Mouse (Mus musculus) embryo, embryonic 11.5 days (tissue): ENCODE measurements at regions not wholly inside any gene's neighbourhood (a gene's known extent, or its start where the extent isn't known, plus 50 kb on each side); places are given as distances from the start of the nearest gene placed in this dataset.

Experiments used
- DNase-seq: peaks from one replicate; pipeline ENCODE4 v3.0.0-alpha.2; 2012; ENCODE audit warnings: low read depth, low spot score

DNA sequence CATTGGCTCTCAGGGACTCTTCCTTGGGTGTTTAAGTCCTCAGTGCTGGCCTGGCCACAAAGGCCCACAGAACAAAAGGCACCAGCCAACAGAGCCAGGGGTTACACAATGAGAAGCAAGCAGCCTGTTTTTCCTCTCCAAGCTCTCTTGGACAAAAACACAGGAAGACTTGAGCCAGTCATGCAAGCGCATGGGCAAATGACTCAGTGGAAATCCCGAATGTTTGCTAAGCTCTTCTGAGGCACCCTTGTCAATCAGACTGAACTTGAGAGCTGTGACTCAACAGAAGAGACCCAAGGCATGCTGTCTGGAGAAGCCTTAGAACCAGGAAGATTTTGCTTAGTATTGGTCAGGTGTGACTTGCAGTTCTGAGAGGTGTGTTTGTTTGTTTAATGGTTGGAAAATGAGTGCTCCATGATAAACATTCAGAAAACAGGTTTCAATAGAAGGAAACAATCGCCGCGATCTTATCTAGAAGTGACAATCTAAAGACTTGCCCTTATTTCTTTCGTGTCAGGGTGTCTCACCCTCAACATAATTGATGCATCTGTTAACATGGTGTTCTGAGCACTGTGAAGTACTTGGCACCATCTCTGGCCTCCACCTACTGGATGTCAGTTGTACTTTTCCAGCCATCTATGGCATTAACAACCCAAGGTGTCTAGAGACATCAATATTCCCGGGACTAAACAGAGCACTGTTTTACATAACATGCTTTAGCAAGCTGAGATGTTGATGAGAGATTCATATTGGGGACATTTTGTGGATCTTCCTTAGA is 124.0 kb upstream of the Tmc1 start:
- DNase-seq = no peak

DNA sequence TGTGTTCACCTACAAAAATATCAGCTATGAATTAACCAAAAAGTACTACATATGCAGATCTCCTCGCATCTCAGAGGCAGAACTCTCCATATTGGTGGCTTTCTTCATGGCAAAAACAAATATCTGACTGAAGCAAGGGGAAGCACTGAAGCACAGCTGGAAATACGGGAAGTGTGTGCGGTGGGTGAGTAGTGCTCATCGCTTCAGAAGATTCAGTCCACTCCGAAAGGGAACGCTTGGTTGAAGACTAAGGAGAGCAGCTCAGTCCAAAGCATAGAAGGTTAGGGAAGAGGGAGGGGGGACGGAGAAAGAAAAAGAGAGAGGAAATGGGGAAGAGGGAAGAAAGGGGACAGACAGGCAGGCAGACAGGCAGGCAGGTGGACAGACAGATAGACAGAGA is 114.4 kb upstream of the Tmc1 start:
- DNase-seq = no peak

DNA sequence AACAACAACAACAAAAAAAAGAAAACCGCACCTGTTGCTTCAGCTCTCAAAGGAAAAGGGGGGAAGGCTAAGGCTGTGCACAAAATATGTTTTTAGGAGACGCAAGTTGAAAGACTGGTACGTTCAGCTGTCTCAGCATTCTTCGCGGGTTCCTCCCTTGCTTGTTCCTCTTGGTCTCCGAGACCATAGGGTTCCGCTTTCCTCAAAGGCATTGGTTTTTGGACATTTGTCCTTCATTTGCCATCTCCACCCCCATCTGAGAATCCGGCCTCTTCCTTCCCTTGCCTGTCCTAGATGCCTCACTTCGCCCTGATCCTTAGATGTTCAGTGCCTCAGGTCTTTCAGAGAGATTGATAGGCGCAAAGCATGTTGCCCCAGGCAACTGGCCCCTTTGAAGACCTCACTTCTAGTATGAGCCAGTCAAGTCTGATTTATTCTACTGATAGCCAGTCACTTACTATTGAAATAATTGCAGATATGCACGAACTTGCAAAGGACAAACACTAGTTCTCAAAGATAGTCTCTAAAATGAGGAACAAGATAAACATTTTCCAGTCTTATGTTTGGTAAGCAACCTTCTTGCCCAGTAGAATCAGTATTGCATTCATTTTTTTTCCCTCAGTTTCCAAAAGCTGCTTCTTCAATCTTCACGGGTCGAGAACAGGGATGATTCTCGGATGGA is 112.6 kb upstream of the Tmc1 start:
- no peak for DNase-seq

DNA sequence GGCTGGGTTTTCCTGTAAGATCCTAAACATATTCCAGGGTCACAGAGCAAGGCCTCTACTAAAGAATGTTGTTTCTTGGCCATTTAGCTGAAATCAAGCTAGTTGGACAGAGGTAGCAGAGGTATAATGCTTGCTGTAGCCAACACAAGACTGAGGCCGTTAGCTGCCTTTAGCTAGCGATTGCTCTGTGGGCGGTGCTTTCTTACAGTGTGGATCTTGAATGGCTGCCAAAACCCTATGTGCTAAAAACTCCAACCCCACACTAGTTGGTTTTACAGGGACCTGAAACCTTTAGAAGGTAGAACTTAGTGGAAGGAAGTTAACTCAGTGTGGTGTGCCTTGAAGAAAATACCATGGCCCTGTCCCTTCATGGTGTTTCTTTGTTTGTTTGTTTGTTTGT is 110.9 kb upstream of the Tmc1 start:
- DNase-seq = no peak

DNA sequence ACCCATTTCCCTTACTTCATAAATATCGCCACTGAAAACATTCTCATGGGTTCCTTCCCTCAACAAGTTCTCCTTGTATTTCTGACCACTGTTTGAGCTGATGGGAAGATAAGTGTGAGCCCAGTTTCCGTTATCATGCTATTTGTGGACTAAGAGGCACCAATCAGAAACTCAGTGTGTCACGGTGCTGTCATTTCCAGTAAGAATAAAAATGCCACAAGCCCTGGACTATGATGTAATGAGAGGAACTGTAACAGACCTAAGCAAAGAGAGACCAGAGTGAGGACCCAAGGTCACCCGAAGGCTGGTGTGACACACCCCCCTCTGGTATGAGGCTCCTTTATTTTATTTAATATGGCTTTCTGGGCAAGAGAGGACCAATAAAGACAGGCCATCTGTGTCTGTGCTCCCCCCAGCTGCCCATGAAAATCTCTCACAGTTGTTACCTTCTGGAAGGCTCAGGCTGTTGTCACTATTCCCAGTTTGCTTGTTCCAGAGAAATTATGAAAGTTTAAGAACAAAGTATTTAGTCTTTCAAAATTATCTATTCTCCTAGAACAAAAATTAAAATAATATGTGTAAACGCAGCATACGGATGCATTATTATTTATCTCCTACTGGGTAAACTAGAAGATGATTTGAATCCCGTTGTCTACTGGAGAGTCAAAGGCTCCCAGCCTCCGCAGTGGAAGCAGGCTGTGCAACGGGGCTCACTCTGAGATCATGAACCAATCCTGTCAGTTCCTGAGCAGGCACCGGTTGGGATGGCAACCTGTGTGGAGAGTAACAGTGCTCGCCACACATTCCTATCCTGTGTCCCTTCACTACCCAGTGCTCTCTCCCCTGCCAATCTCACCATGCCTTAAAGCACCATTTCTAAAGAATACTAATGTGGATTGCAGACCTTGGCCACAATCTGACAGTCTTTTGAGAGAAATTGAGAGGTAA is 99.9 kb upstream of the Tmc1 start:
- DNase-seq = no peak

DNA sequence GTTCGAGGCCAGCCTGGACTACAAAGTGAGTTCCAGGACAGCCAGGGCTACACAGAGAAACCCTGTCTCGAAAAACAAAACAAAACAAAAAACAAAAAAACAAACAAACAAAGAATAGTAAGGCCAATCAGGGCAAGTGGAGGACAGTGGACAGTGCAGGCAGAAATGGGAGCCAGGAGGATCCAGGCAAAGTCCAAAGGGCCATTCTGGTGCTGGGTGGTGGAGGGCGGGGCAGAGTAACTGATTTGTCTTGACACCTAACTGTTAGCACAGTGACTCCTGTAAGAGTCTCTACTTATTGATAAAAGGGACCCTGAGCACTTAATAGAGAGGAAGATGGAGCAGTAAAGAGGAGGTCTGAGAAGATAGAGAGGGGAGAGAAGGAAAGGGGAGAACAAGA is 98.8 kb upstream of the Tmc1 start:
- no peak for DNase-seq

DNA sequence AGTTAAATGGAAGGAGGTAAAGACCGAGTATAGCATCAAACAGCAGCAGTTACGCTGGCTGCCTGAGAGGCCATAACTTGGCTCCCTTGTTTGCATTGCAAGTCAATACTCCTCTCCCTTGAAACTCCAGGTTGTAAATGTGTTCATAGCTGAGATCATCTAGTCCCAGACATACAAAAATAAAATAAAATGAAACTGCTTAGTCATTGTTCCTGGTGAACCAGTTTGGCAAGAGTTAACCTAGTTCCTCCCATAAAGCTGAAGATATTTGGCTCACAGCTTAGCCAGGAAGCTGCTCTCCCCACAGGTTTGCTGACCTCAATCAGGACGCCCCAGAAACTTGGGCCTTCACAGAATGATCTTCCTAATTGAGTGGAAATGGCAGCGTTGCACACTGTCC is 97.9 kb upstream of the Tmc1 start:
- DNase-seq = no peak

DNA sequence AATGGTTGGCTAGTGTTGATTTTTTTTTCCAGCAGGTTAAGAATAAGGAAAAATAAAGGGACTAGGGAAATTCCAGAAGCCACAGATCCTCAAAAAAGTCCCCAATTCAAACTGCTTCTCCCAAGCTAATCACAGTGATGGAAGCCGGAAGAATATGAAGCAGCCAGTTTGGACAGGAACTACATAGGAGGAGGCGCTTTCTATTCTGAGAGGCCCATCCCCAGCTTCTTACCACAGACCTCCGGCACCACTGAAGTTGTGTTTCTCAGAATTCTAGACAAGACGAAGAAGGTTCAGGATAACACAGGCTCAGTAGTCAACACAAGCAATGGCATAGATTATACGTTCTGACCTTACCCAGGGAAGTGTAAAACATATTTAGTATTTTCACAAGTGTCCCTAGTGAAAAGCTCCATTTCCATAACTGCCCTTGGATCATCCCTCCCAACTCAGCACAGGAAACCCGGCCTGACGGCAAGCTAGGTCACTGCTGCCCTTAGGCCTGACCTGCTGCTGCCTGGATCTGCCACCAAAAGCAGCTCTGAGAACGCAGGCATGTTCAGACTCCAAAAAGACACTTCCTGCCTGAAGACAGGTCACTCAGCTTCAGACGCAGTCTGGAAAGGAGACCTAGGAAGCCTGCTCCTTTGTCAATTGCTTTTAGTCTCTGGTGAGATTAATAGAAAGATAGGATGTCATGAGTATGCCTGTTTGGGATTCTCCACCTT is 97.2 kb upstream of the Tmc1 start:
- DNase-seq = no peak

DNA sequence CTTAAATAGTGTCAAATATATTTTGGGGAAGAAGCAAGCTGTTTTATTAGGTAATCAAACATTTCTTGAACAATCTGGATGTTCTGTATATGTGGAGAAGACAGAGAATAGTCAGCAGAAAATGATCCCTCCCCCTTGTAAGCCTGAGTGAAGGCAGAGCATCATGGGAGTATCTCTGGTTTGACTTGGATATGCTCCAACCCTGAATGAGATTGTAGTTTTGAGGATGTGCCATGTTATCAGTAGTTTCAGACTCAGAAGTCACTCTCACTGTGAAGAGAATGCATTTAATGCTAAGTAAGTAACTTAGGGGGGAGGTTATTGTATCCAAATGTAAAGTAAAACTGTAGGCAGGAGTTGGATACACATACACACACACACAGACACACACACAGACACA is 95.3 kb upstream of the Tmc1 start:
- DNase-seq = no peak

DNA sequence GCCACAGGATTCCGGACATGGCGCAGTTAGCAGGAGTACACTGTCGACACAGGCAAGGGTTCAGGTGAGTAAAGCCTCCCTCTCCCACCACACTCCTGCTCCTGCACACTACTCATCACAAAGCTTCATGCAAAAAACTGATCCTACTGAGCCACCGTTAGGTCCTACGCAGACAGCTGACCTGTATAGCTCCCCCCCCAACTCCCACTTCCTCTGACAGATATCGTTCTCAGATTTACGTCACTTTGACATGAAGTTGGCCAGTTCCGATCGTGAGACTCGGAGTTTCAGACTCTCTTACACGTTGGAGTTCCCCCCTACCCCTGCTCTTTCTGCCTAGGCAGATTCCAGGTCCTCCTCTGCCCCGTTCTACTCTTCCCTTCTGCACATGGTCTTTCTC is 91.6 kb upstream of the Tmc1 start:
- no peak for DNase-seq

DNA sequence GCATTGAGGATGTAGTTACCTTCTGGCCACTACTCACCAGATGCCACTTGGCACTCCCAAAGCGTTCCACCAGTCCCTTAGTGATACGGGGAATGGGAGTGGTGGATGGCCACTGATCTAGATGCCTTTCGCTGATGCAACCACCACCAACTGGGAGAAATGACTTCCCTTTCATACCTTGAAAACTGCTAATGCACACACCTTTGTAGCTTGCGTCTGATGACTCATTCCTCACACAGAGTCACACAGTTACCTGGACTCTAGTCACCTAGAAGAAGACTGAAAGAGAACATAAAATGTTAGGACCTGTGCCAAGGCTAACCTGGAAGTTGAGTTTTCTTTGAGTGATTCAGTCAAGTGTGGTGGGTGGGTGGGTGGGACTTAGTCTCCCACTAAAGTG is 90.0 kb upstream of the Tmc1 start:
- no peak for DNase-seq

DNA sequence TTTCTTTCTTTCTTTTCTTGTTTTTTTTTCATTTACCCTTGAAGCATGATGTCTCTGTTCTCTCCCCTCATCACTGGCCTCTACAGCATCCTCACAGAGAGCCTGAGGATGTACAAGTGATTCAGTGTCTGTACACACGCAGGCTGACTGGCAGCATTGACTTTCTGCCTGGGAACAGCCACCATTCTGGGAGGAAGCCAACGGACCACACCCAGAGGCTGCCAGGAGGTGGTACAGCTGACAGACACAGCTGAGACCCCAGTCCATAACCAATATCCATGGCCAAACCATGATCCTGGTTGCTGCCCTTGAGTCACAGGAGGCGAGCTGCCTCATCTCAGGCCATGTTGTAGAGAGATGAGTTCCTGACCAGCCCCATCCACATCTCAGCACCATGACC is 88.5 kb upstream of the Tmc1 start:
- DNase-seq = no peak

DNA sequence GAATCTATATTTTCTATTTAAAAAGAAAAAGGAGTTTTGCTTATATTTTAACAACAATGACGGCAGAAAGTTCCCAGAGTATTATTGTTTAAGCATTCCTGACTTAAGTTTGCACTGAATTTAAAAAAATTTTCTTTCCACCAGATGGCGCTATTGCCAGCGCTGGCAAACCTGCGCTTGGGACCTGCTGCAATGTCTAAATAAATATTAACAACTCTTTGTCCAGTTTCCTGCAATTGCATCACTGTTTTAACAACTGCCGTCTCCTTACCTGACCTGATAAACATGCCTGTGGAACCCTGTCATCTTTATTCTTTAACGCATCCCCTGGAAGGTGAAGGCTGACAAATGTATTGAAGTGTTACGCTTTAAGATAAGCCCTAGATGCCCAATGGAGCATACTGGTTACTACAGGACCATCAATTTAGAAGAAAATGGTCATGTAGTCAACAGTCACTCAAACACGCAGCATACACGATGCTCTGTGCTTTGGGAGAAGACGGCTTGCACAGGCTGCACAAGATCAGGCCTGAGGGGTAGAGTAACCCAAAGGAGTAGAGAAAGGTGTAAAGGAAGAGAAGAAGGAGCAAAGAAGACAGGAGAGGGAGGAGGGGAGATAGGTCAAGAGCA is 83.6 kb upstream of the Tmc1 start:
- DNase-seq = peak; percentile 56

DNA sequence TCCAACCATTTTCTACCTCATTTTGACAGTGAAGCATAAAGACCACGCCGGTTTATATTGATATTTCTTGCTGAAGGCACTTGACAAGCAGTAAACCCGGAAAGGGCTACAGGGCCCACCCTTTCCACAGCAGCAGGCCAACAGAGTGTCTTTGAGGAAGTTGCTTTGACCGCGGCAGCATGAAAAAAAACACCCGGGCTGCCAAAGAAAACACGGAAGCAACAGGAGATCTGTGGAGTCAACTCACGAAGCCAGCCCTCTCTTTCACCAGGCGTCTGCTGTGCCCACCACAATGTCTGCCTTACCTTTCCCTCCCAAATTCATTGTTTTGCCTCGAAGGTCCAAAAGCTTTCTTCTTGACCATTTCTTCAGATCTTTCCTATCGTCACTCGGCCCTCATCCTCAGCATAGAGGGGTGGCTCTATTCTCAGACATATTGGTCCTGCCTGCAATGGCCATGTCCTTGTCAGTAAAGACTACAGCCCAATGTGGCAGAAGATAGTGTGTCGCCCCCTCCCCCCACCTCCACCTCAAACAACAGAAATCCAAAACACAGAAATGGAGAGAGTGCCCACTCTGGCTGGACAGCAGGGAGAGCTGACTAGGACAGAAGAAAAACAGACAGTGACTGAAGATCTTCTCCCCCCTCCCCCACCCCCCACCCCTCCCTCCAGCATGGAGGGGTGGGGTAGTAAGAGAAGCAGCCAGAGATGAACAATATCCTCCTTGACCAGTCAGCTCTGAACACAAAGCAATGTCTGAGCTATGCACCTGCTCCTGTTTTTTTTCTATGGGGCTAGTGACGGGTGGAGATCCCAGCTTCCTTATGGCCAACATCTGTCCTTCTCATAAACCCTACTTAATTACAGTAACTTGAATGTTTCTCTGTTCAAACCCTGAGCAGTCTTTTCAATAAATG is 82.8 kb upstream of the Tmc1 start:
- no peak for DNase-seq

DNA sequence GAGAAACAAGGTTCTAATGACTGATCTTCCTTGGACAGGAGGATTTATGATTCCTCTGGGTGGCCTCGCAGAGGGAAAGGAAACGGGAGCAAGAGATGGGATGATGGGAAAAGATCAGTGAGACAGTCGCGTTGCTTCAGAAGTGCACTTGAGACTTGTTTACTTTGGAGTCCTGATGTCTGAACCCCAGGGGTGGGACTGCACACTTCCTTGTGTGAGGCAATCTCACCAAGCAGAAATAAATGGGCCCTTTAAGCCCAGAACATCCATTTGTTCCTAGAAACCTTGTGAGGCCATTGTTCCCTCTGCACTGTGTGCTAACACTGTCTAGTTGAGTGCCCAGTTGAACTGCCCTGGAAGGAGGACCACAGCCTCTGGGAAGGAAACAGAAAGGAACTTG is 81.5 kb upstream of the Tmc1 start:
- no peak for DNase-seq

DNA sequence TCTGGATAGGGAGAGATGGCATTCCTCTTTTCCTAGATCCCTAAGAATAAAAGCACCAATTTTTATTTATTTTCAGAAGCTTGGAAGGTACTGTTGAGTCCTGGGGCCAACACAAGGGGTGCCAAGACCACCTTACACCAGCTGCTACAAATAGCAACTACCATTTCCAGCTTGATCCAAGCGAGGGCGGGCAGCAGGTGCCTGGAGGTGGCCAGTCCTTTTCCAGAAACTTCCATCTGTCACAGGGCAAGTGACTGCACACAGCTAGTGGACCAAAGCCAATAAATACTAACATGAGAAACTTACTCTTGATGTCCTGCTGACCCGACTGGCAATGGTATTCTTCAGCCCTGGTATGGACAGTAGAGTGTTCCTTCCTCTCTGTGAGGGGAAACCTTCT is 80.0 kb upstream of the Tmc1 start:
- no peak for DNase-seq

DNA sequence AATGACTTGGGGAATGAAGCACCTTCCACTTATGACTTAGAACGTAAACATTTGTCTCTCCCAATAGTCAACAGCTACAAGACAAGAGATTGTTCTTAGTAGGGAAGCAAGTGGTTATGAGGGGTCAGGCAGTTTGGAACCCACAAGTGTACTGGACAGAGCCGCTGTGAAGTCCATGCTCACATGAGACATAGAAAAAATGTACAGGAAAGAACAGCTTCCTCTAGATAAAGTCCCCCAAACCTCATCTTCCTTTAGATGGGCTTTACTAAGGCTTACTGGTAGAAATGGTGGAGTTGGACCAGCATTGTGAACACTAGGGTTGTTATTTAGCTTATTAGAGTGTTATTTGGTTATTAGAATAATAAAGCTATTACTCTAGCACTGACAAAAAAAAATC is 78.6 kb upstream of the Tmc1 start:
- no peak for DNase-seq

DNA sequence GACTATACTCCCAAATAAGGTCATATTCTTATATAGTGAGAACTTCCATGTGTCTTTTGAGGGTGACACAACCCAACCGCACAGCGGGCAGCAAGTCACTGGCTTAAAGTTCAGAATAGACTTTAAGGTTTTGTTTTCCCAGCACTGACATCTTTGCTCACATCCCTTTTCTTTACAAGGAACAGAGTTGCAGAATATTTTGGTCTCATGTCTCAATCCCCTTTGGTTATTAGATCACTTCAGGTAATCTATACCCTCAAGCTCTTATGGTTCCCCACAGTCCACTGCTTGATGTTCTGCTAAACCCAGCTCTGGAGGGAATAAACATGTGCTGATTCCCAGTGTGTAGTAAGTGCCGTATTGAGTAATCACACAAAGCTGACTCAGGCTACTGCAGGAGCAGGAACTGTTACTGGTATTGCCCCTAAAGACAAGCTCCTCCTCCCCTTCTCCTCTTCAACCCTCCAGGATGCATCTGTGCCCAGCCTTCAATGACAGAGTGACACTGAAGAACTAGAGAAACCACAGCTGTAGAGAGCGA is 77.8 kb upstream of the Tmc1 start:
- DNase-seq = no peak

DNA sequence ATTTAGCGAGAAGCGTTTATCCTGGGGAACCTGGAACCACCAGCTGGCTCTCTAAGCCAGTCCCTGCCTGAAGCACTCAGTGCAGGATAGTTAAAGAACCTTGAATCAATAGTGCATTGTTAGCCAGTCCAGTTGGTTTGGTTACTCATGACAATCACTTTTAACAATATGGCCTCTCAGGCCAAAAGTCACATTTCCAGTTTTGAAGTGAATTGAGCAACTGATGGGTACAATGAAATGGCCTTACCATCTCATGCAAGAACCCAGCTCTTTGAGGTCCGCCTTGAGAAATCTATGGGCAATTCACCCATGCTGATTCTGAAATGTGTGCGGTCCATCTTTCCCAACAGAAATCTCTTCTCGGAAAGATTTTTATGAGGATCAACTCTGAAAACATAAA is 77.0 kb upstream of the Tmc1 start:
- no peak for DNase-seq

DNA sequence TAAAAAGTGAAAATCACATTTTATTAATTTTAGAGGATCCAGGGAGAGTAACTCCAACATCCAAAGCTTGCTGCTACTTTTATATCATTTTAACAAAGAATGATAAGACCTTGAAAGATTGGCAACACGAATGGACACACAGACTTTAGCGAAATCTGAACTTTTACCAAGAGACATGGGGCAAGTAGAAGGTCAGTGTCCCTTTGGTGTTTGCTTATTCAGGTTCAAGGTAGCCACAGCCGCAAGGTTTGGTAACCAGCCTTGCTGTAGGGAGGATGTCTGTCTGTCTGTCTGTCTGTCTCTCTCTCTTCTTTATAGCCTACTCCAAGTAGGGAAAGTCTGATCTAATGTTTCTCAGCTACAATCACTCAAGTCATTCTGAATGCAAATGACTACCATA is 75.0 kb upstream of the Tmc1 start:
- DNase-seq = no peak
